Mouse (Mus musculus) adipocyte (in vitro differentiated cells): ENCODE measurements around the gene Ccdc182.

Experiments
- DNase-seq: peaks from one replicate; pipeline ENCODE4 v3.0.0-alpha.2; 2016; ENCODE audit warnings: low spot score

Gene Ccdc182

GRCm38 (mm10) chr11:88281428-88282119 lies 12.3 kb upstream of the Ccdc182 start:
- DNase-seq, result no peak

DNA sequence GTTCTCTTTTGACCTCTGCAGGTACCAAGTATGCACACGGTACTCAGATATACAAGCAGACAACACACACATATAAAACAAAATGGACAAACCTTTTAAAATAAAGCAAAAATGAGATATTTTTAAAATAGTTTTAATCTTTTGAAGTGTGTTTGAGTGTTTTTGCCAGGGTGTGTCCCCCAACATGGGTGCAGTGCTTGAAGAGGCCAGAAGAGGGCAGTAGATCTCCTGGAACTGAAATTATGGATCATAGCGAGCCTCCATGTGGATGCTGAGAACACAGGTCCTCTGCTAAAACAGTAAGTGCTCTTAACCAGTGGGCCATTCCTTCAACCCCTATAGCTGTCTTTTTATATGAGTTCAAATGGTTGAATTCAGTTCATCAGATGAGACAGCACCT lies 11.3 kb upstream of the Ccdc182 start:
- DNase-seq, result no peak

GRCm38 (mm10) chr11:88286019-88286418 lies 7.8 kb upstream of the Ccdc182 start:
- no peak for DNase-seq

DNA sequence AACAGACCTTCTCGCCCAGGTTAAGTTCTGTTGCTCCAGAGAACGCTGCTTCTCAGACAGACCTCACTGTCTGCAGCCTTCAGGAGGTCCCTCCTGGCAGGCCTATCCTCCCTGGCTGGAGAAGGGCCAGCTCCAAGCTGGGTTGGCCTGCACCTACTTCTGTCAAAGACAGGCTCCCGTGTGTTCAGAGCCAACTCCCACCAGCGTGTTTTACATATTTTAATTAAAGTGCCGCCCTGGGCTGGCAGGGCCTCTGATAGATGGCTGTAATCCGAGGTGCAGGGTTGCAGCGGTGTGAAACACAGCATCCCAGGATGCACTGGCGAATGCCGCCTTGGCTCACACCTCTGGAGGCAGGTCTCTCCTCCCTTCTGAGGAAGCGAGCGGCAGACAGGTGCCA lies 5.5 kb upstream of the Ccdc182 start:
- no peak for DNase-seq

GRCm38 (mm10) chr11:88288805-88289340 lies 5.0 kb upstream of the Ccdc182 start:
- no peak for DNase-seq

DNA sequence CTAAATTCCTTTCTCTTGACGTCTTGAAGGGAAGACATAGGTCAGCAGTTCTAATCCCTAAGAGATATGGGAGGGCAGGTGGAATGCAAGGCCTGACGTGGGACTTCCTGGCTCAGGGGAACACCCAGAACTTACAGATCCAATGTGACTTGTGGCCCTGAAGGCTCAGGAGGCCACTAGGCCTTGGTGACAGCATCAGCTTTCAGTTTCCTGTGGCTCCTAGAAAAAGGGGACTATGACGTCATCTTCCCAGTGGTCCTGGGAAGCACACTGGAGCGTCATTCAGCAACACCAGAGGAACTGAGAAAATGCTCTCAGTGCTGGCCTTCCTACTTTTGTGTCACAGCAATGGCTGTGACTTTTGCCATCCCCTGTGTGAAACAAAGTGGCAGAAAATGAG lies 2.6 kb upstream of the Ccdc182 start:
- no peak for DNase-seq

GRCm38 (mm10) chr11:88291688-88292087 lies 2.2 kb upstream of the Ccdc182 start:
- DNase-seq, result peak; percentile 49

DNA sequence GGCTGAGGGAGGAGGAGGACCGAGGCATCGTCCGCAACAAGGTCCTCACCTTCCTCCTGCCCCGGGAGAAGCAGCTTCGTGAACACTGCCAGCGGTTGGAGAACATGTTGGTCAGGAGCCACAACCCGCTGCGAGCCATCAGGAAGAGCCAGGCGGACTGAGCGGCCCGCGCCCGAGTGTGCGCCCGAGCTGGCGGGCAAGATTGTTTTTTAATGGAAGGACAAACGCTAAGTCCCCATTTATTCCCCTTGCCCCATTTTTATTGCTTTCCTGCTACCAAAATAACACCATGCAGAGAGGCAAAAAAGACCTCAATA lies 494 bp downstream of the Ccdc182 start:
- no peak for DNase-seq

DNA sequence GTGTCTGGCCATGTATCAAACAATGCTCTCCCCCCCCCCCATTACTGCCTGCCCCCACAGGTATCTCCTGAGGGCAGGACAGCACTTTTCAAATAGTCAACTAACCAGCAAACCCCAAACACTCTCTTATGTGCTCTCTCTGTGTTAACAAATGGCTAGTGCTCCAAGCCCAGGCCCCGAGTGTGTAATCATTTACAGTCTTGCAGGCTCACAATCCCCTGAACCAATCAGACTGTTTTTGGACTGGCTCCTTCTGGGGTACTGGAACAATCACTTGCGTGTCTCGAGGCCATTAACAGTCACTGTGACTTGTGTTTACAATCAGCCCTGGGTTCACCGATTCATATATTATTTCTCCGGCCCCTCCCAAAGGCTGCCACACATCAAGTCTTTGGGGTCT lies 1.4 kb downstream of the Ccdc182 start:
- DNase-seq, result no peak

DNA sequence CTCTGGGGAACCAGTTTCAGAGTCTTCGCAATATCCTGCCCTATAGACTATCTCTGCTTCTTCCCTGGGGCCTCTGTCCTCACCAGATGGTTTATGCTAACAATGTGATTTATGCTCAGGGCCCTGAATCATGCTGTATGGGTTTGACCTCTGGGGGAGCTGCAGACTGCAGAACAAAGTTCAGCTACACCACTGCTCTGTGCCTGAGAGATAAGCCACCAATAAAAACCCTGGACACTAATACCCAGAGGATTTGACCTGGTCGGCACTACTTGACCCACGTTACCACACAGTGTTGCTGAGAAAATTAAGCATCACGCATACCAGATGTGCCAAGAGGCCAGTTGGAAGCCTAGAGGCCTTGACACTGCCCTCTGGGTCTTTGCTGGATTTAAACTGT lies 3.7 kb downstream of the Ccdc182 start:
- peak; percentile 60 for DNase-seq

- no peak for DNase-seq
Observed at GRCm38 (mm10) chr11:88299345-88299744, 5.5 kb downstream of the Ccdc182 start.

DNA sequence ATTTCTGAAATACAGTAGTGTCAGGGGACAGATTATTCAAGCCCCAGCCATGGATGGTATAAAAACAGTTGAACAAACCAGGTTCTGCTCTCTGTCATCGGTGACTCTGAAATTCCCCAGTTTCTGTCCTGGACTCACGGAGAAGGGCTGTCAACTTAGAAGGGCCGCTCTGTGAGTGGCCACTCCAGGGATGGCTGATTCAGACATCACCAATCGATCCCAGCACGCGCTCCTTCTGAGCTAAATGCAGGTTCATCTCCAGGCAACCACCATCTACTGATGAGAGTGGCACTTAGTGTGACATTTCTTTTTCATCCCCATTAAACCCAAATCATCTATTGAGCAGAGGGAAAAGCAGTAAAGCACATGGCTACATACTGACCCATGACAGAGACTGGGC lies 7.8 kb downstream of the Ccdc182 start:
- no peak for DNase-seq

DNA sequence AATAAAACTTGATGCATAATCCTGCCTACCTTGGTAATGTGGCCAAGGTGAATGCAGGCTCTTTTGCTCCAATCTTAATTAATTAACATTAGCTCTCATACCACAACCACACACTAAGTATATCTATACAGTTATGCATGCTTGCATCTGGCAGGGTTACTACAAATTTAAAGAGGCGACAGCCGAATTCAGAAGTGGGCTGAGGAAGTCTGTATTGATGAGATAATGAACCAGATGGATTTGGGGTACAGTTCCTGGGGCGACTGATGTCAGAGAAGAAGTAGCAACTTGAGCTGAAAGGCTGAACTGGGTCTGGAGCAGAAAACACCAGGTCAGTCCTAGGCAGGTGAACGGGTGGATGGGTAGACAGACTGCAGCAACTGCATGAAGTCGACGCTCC lies 11.9 kb downstream of the Ccdc182 start:
- DNase-seq, result no peak

GRCm38 (mm10) chr11:88307616-88308543 lies 14.0 kb downstream of the Ccdc182 start:
- no peak for DNase-seq

GRCm38 (mm10) chr11:88309059-88309700 lies 15.3 kb downstream of the Ccdc182 start:
- no peak for DNase-seq

DNA sequence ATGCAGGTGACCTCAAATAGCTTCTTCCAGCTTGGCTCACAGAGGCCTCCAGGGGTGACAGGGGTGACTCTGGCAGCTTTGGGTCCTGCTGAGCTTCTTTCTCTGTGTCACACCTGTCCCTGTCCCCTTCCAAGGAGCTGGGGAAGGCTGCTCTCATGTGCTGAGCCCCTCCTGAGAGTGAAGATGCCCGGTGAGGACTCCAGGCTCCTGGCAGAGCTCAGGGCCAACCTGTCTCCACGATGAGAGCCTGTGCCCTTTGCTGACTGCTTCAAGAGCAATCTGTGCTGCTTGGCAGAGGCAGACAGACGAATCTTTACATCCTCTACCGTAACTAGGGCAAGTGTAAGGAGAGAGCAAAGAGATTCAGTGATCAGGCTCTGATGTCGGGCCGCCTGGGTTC lies 16.9 kb downstream of the Ccdc182 start:
- no peak for DNase-seq

DNA sequence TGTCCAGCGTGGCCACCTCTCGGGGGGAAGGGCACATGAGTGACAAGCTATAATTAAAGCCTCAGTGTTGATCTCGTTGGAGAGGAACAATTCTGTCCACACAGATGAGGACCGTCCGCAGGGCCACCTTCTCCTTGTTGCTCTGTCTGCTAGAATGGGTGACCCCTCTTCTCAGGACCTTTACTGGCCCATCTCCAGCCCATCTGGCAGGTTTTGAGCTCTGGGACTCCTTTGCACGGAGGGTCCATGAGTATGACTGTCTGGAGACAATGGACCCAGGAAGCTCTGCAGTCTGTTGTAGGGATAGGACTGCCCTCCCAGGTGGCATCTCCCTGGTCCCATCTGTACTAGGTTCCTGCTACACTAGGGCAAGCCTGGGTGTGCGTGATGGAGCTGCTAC lies 17.7 kb downstream of the Ccdc182 start:
- DNase-seq, result no peak

GRCm38 (mm10) chr11:88313512-88313911 lies 19.7 kb downstream of the Ccdc182 start:
- no peak for DNase-seq

- no peak for DNase-seq
Observed at GRCm38 (mm10) chr11:88314471-88314870, 20.6 kb downstream of the Ccdc182 start.

DNA sequence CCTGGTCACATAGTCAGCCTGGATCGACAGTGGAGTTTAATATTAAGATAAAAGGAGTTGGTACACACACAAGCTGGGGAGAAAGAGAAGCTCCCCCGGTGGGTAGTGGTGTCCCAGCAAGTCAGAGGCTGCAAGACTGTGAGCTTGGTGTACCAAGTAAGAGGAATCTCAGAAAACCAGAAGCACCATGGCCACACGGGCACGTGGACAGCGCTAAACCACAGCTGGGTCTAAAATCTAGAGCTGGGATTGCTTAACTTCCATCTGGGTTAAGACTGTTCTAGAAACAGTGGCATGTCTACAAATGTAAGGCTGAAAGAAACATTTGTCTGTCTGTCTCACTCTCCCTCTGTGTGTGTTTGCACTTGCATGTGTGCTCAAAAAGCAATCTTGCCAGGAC lies 21.5 kb downstream of the Ccdc182 start:
- DNase-seq, result no peak

GRCm38 (mm10) chr11:88318850-88319249 lies 25.0 kb downstream of the Ccdc182 start:
- DNase-seq, result no peak

GRCm38 (mm10) chr11:88327016-88327415 lies 33.2 kb downstream of the Ccdc182 start:
- no peak for DNase-seq
